Mouse (Mus musculus) lung, adult 2 months (tissue): ENCODE measurements around the gene Cmtm7.

Source experiments
- CTCF ChIP-seq: fragments of 200-500 bp; IDR thresholded peaks from 2 replicates; pipeline ENCODE4 v1.5.1; 2011; ENCODE audit warnings: mild to moderate bottlenecking, low read length, control low read depth; ENCODE audit not compliant: insufficient read depth
- POLR2A ChIP-seq: fragments of 200-500 bp; IDR thresholded peaks from 2 replicates; pipeline ENCODE4 v1.6.1; 2011; ENCODE audit warnings: low read depth, mild to moderate bottlenecking, control low read depth, low read length, borderline replicate concordance; ENCODE audit errors: extremely low read depth

GRCm38 (mm10) chr9:114807261-114807660 lies 25.6 kb upstream of the Cmtm7 start:
- no peak for TF ChIP-seq CTCF
- TF ChIP-seq POLR2A: no peak
